Mouse (Mus musculus): ENCODE measurements around the gene Pcx. TPM values are rescaled to one million over a fixed set of nuclear protein-coding genes. Genes with fewer than 3 reads are reported as not detected.

Gene Pcx
- polyA plus RNA-seq (2015; fragmentation: Nextera tagmentation; extraction: Ambion mirVana), result 14.1 and 15.8 TPM in 2 replicates

DNA sequence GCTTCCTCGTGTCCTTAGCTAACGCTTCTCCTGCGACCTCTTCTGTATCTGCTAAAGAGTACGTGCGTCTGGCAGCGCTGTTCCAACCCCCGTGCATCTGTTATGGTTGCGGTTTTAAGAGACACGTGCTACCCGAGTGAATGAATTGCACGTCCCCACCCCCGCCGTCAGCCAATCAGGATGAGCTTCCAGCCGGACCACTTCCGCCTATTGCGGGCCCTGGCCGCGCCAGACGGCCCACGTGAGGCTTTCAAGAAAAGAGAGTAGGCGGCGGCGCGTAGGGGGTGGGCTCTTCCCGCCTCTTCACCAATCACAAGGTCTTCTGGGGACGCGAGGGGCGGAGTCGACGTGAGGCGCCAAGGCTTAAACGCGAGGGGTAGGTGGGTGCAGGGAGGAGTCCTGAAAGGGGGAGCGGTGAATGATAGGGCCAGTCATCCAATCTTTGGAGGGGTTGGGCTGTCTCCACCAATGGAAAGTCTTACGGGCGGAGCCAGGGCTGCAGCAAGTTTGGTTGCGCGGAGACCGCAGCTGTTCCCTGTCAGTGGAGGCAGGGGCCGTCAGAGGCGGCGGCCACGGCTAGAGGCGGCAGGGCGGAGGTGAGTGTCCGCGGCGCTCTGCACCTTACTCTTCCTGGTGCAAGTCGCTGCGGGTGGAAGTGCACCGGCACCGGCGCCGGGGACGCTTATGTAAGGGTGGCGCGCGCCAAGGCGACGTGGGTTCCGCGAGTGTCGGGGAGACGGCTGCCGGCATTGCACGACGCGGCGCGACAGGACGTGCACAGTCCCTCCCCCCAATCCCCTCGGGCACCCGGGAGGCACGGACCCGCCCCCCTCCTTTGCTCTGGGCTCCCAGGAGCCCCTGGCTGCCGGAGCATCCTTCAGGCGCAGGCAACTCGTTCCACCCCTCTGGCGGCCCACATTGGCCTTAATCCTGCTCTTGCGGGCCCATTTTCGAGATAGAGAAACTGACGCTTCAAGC lies at the start of gene Pcx:
Gene Pcx, plus strand, starts transcription at position 487 of the 978 bp plus-strand sequence.
- no peaks in the 10 kb centered on the region for H3K9me3 ChIP-seq (replicated peaks; ENCODE audit: control insufficient read depth, low read length)
- peak within 1 kb of the TSS; percentile 68 for H3K27ac ChIP-seq (ENCODE audit: low read length)
- peak within 1 kb of the TSS; percentile 95 for H3K4me2 ChIP-seq (ENCODE audit: low read depth, low read length)
- peak; percentile 100 for ATAC-seq (replicated peaks; ENCODE audit: extremely low read depth, insufficient read depth, low FRiP score)
- no peaks in the 10 kb centered on the region for H3K36me3 ChIP-seq (ENCODE audit: control insufficient read depth, insufficient read depth)
- peaks cover 7% of the 10 kb centered on the region for H3K4me1 ChIP-seq (ENCODE audit: control insufficient read depth, insufficient read depth, low read length)
- WGBS, result under 1% methylated on average over 82 of the region's 82 CpGs
- H3K9ac ChIP-seq (ENCODE audit: low read length), result peak within 1 kb of the TSS; percentile 77
- peak within 1 kb of the TSS; percentile 87 for H3K4me3 ChIP-seq (ENCODE audit: low read length)
- 0 out of 2 replicates have a peak, but pooled peaks cover 3% of the 10 kb centered on the region for H3K27me3 ChIP-seq (ENCODE audit: control insufficient read depth, insufficient read depth, low read length)

DNA sequence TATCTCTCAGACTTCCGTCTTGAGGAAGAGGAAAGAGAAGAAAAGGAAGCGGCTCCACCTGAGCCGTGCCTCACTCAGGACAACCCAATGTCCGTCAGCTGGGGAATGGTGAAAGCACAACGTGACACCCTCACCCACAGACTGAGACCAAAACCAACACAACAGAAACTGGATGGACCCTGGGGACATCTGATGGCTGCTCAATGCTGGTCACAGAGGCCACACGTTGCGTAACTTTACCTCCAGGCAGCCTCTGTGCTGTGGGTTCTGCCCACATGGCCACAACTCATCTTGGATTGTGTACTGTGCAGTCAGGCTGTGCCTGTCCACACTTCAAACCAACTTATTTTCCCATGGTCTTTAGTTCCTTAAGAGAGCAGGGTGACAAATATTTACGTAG lies 48.3 kb upstream of the Pcx start:
- Histone ChIP-seq H3K27ac (ENCODE audit: low read length) (no peak overlapping the region), H3K4me2 (ENCODE audit: low read depth, low read length) (no peak overlapping the region), H3K9ac (ENCODE audit: low read length) (no peak overlapping the region), H3K27me3 (ENCODE audit: control insufficient read depth, insufficient read depth, low read length) (no peaks in the 10 kb centered on the region), H3K4me3 (ENCODE audit: low read length) (no peak overlapping the region), H3K4me1 (ENCODE audit: control insufficient read depth, insufficient read depth, low read length) (no peaks in the 10 kb centered on the region), H3K36me3 (ENCODE audit: control insufficient read depth, insufficient read depth) (no peaks in the 10 kb centered on the region), H3K9me3 (replicated peaks; ENCODE audit: control insufficient read depth, low read length) (no peaks in the 10 kb centered on the region)
- WGBS, result 70% methylated on average over 8 of the region's 8 CpGs
- ATAC-seq (replicated peaks; ENCODE audit: extremely low read depth, insufficient read depth, low FRiP score), result no peak

GRCm38 (mm10) chr19:4464666-4465065 lies 45.6 kb upstream of the Pcx start:
- Histone ChIP-seq H3K4me1 (ENCODE audit: control insufficient read depth, insufficient read depth, low read length) (no peaks in the 10 kb centered on the region), H3K9me3 (replicated peaks; ENCODE audit: control insufficient read depth, low read length) (no peaks in the 10 kb centered on the region), H3K27me3 (ENCODE audit: control insufficient read depth, insufficient read depth, low read length) (no peaks in the 10 kb centered on the region; the same call in 1 of the 2 replicates), H3K4me3 (ENCODE audit: low read length) (no peak overlapping the region), H3K4me2 (ENCODE audit: low read depth, low read length) (no peak overlapping the region), H3K36me3 (ENCODE audit: control insufficient read depth, insufficient read depth) (no peaks in the 10 kb centered on the region), H3K9ac (ENCODE audit: low read length) (no peak overlapping the region), H3K27ac (ENCODE audit: low read length) (no peak overlapping the region)
- WGBS, result 83% methylated on average over 4 of the region's 4 CpGs
- ATAC-seq (replicated peaks; ENCODE audit: extremely low read depth, insufficient read depth, low FRiP score), result no peak

GRCm38 (mm10) chr19:4468363-4468762 lies 41.9 kb upstream of the Pcx start:
- ATAC-seq (replicated peaks; ENCODE audit: extremely low read depth, insufficient read depth, low FRiP score), result no peak
- no peaks in the 10 kb centered on the region for H3K36me3 ChIP-seq (ENCODE audit: control insufficient read depth, insufficient read depth)
- WGBS, result 35% methylated on average over 5 of the region's 5 CpGs

GRCm38 (mm10) chr19:4473549-4473948 lies 36.7 kb upstream of the Pcx start:
- H3K36me3 ChIP-seq (ENCODE audit: control insufficient read depth, insufficient read depth), result no peaks in the 10 kb centered on the region
- H3K9ac ChIP-seq (ENCODE audit: low read length), result no peak overlapping the region
- H3K9me3 ChIP-seq (replicated peaks; ENCODE audit: control insufficient read depth, low read length), result no peaks in the 10 kb centered on the region
- H3K4me3 ChIP-seq (ENCODE audit: low read length), result no peak overlapping the region
- H3K27ac ChIP-seq (ENCODE audit: low read length), result no peak overlapping the region
- H3K27me3 ChIP-seq (ENCODE audit: control insufficient read depth, insufficient read depth, low read length), result peaks cover 32% of the 10 kb centered on the region
- no peak for ATAC-seq (replicated peaks; ENCODE audit: extremely low read depth, insufficient read depth, low FRiP score)
- H3K4me1 ChIP-seq (ENCODE audit: control insufficient read depth, insufficient read depth, low read length), result peaks cover 8% of the 10 kb centered on the region
- 77% methylated on average over 5 of the region's 5 CpGs for WGBS
- H3K4me2 ChIP-seq (ENCODE audit: low read depth, low read length), result no peak overlapping the region

More at GRCm38 (mm10) chr19:4468363-4468762, 41.9 kb upstream of the Pcx start:
- Histone ChIP-seq H3K9me3 (replicated peaks; ENCODE audit: control insufficient read depth, low read length) (no peaks in the 10 kb centered on the region), H3K27ac (ENCODE audit: low read length) (no peak overlapping the region), H3K9ac (ENCODE audit: low read length) (no peak overlapping the region), H3K4me2 (ENCODE audit: low read depth, low read length) (no peak overlapping the region), H3K4me1 (ENCODE audit: control insufficient read depth, insufficient read depth, low read length) (no peaks in the 10 kb centered on the region), H3K4me3 (ENCODE audit: low read length) (no peak overlapping the region), H3K27me3 (ENCODE audit: control insufficient read depth, insufficient read depth, low read length) (peaks cover 2% of the 10 kb centered on the region)

DNA sequence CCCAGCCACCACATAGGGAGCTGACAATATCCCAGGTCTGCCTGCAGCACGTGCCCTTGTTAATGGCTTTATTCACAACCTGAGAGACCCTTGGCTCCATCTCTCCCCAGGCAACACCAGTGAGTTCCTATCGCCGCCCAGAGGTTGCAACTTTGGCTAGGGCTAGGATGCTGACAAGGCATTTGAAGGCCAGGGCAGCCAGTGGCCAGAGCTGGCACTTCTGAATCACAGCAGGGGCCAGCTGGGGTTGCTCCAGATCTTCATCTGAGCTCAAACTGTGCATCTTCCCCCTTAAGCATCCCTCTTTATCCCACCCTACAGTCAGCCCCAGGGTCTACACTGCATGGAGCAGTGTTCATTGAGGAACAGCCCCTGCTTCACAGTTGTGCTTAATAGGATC lies 35.5 kb upstream of the Pcx start:
- peaks cover 8% of the 10 kb centered on the region for H3K4me1 ChIP-seq (ENCODE audit: control insufficient read depth, insufficient read depth, low read length)
- no peak overlapping the region for H3K9ac ChIP-seq (ENCODE audit: low read length)
- no peak overlapping the region for H3K27ac ChIP-seq (ENCODE audit: low read length)
- peaks cover 32% of the 10 kb centered on the region for H3K27me3 ChIP-seq (ENCODE audit: control insufficient read depth, insufficient read depth, low read length)
- no peak overlapping the region for H3K4me3 ChIP-seq (ENCODE audit: low read length)
- H3K36me3 ChIP-seq (ENCODE audit: control insufficient read depth, insufficient read depth), result no peaks in the 10 kb centered on the region
- H3K4me2 ChIP-seq (ENCODE audit: low read depth, low read length), result no peak overlapping the region
- ATAC-seq (replicated peaks; ENCODE audit: extremely low read depth, insufficient read depth, low FRiP score), result no peak
- 50% methylated on average over 3 of the region's 3 CpGs for WGBS
- H3K9me3 ChIP-seq (replicated peaks; ENCODE audit: control insufficient read depth, low read length), result no peaks in the 10 kb centered on the region

DNA sequence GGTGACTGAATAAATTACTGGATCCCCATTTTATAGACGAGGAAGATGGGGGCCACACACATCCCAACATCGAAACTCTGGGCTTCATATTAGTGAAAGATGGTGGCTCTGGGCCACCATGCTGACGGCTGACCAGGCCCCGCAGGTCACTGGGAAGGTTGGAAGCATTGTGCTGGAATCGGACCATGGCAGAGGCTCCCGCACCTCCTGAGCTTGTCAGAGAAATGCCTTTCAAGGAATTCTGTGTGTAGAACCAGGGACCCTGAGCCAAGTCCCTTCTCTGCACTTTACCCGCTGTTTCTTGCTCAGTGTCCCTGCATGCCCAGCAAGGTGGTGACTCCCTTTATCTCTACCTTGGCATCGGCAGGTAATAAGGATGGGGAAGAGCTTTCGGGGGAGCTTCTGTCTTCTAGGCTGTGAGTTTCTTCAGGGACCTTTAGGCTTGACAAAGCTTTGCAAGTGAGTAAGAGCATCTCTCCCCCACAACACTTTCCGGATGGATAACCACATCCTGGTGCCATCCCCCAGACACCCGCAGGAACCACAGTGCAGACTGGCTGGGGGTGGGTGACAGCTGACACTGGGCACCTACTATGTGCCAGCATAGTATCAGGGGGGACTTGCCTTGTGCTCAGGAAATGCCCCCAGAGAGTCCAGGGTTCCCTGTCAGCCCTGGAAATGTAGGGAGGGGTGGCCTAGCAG lies 34.9 kb upstream of the Pcx start:
- no peak for ATAC-seq (replicated peaks; ENCODE audit: extremely low read depth, insufficient read depth, low FRiP score)
- WGBS, result 79% methylated on average over 11 of the region's 11 CpGs
- H3K27me3 ChIP-seq (ENCODE audit: control insufficient read depth, insufficient read depth, low read length), result peaks cover 32% of the 10 kb centered on the region
- H3K9ac ChIP-seq (ENCODE audit: low read length), result no peak overlapping the region
- H3K36me3 ChIP-seq (ENCODE audit: control insufficient read depth, insufficient read depth), result no peaks in the 10 kb centered on the region
- H3K4me3 ChIP-seq (ENCODE audit: low read length), result no peak overlapping the region
- H3K4me1 ChIP-seq (ENCODE audit: control insufficient read depth, insufficient read depth, low read length), result peaks cover 8% of the 10 kb centered on the region
- no peaks in the 10 kb centered on the region for H3K9me3 ChIP-seq (replicated peaks; ENCODE audit: control insufficient read depth, low read length)
- H3K27ac ChIP-seq (ENCODE audit: low read length), result no peak overlapping the region
- H3K4me2 ChIP-seq (ENCODE audit: low read depth, low read length), result no peak overlapping the region

GRCm38 (mm10) chr19:4476601-4477257 lies 33.5 kb upstream of the Pcx start:
- Histone ChIP-seq H3K27ac (ENCODE audit: low read length) (no peak overlapping the region), H3K4me3 (ENCODE audit: low read length) (peak overlapping the region; percentile 57), H3K9ac (ENCODE audit: low read length) (peak overlapping the region; percentile 73), H3K36me3 (ENCODE audit: control insufficient read depth, insufficient read depth) (no peaks in the 10 kb centered on the region), H3K9me3 (replicated peaks; ENCODE audit: control insufficient read depth, low read length) (no peaks in the 10 kb centered on the region), H3K4me1 (ENCODE audit: control insufficient read depth, insufficient read depth, low read length) (peaks cover 8% of the 10 kb centered on the region), H3K4me2 (ENCODE audit: low read depth, low read length) (peak overlapping the region; percentile 97), H3K27me3 (ENCODE audit: control insufficient read depth, insufficient read depth, low read length) (peaks cover 32% of the 10 kb centered on the region)
- under 1% methylated on average over 70 of the region's 70 CpGs for WGBS
- peak; percentile 71 for ATAC-seq (replicated peaks; ENCODE audit: extremely low read depth, insufficient read depth, low FRiP score)
